Mouse (Mus musculus): ENCODE results near the gene Colgalt2. TPM values are rescaled to one million over a fixed set of nuclear protein-coding genes. Genes with fewer than 3 reads are reported as not detected.

Colgalt2 gene
- polyA plus RNA-seq, 1 experiment: 0.06 TPM

- Histone ChIP-seq H3K4me1 (no peaks in the 10 kb centered on the region; the same call in 1 of the 2 replicates), H3K36me3 (replicated peaks; ENCODE audit: low read length) (no peaks in the 10 kb centered on the region), H3K4me3 (replicated peaks) (no peak overlapping the region), H3K9me3 (peaks cover 4% of the 10 kb centered on the region), H3K27me3 (replicated peaks) (peaks cover 37% of the 10 kb centered on the region)
- TF ChIP-seq FLI1 (IDR thresholded peaks at IDR 0.05; ENCODE audit: low read length) (no peak), GATA1 (IDR thresholded peaks at IDR 0.05; ENCODE audit: borderline replicate concordance, low read length) (no peak)
Measured at GRCm38 (mm10) chr1:152542747-152543378, 143.2 kb downstream of the Colgalt2 start.

DNA sequence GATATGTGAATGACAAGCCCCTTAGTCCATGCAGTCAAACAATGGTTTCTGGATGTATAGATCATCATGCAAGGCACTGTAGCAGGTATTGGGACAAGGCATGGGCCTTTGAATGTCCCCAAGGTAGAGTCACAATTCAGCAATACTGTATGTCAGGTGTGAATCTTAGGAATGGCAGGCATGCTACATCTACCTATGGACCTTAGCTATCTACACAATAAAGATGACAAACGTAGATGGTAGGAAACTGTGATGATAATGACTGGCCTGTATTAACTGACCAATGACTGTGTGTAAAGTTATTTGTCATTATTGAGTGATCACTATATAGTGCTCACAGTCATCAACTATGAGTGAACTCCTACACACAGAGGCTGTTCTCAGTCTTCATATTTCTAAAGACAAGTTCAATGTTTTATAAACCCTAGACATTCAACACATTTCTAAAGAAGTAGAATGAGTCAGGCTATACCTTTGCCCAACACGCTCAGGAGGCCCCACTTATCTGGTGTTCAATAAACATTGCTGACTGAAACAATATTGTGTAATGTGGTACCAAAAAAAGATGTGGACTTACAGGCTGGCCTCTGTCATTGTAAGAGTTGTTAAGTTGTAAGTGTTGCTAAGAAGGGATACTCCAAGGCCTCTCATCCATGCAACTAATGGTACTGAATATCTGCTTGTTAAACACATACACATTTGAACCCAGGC is 144.0 kb downstream of the Colgalt2 start:
- H3K9me3 ChIP-seq: peaks cover 4% of the 10 kb centered on the region
- H3K27me3 ChIP-seq (replicated peaks): peaks cover 34% of the 10 kb centered on the region
- no peaks in the 10 kb centered on the region for H3K36me3 ChIP-seq (replicated peaks; ENCODE audit: low read length)
- H3K4me1 ChIP-seq: no peaks in the 10 kb centered on the region; the same call in 1 of the 2 replicates
- TF ChIP-seq GATA1 (IDR thresholded peaks at IDR 0.05; ENCODE audit: borderline replicate concordance, low read length) (no peak), FLI1 (IDR thresholded peaks at IDR 0.05; ENCODE audit: low read length) (no peak)
- no peak overlapping the region for H3K4me3 ChIP-seq (replicated peaks)

DNA sequence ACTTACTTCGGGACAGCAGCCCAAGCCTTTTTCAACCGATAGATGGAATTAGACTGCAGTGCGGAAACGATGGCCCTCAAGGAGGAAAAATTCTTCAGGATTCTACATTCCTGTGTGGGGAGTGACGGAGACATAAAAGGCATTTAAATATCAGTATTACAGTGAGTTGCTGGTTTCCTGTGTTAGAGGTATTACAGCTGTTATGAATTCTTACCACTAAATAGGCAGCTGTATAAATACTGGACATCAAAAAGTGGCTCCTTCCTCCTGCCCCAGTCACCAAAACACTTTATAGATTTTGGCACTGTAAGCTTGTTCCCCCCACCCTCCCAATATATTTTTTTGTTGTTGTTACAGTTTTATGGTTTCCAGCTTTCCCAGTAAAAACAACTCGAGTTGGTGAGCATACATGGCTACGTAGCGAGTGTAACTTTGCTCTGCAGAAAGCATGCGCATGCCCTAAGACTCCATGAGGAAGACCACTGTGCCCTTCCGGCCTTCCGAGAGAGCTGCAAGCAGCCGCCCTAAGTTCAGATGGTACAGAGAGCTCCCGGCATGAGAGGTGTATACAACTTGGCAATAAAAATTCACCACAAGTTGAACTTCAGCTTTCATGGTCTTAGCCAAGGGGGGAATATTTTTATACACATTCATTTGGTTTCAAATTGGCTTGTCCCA is 149.6 kb downstream of the Colgalt2 start:
- TF ChIP-seq FLI1 (IDR thresholded peaks at IDR 0.05; ENCODE audit: low read length): no peak
- TF ChIP-seq GATA1 (IDR thresholded peaks at IDR 0.05; ENCODE audit: borderline replicate concordance, low read length): no peak
- H3K4me3 ChIP-seq (replicated peaks): no peak overlapping the region
- H3K4me1 ChIP-seq: no peaks in the 10 kb centered on the region
- no peaks in the 10 kb centered on the region for H3K36me3 ChIP-seq (replicated peaks; ENCODE audit: low read length)
- H3K27me3 ChIP-seq (replicated peaks): peaks cover 31% of the 10 kb centered on the region
- H3K9me3 ChIP-seq: peaks cover 4% of the 10 kb centered on the region

DNA sequence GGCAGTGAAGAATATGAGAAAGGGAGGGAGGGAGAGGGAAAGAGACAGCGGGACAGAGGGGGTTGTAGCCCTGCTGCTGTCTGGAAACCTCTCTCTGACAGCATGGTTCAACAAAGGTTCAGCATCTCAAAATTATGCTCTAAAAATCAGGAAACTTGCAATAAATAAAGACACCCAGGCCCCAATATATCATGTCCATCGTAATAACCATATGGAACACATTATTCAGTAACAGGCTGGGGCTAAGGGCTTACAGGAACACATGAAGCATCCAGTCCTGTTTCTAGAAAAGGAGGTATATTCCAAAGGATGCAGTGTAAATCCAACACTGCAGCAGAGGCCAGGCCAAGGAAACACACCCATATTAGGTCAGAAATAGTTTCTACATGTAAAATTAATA is 150.9 kb downstream of the Colgalt2 start:
- TF ChIP-seq GATA1 (IDR thresholded peaks at IDR 0.05; ENCODE audit: borderline replicate concordance, low read length) (no peak), FLI1 (IDR thresholded peaks at IDR 0.05; ENCODE audit: low read length) (no peak)
- H3K9me3 ChIP-seq: peaks cover 4% of the 10 kb centered on the region
- peaks cover 41% of the 10 kb centered on the region for H3K27me3 ChIP-seq (replicated peaks)
- H3K4me1 ChIP-seq: no peaks in the 10 kb centered on the region
- H3K4me3 ChIP-seq (replicated peaks): no peak overlapping the region
- H3K36me3 ChIP-seq (replicated peaks; ENCODE audit: low read length): no peaks in the 10 kb centered on the region

DNA sequence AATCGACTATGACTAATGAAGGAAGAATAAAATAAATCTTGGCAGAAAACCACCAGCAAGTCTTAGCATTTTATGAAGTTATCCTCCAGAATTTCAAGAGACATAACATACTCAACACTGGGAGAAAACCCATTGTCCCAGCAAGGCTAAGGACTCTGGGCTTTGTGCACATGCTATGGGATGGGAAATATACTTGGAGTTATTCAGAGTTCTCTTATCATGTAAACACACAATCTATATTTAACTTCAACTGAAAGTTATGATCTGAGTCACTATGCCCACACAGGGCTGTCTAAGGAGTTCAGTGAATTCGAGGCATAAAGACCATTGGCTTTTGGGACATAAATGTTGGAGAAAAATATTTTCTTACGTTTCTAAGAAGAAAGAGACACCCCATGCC is 151.3 kb downstream of the Colgalt2 start:
- Histone ChIP-seq H3K4me1 (no peaks in the 10 kb centered on the region), H3K36me3 (replicated peaks; ENCODE audit: low read length) (no peaks in the 10 kb centered on the region), H3K27me3 (replicated peaks) (peaks cover 45% of the 10 kb centered on the region), H3K4me3 (replicated peaks) (no peak overlapping the region), H3K9me3 (peaks cover 4% of the 10 kb centered on the region)
- TF ChIP-seq FLI1 (IDR thresholded peaks at IDR 0.05; ENCODE audit: low read length): no peak
- TF ChIP-seq GATA1 (IDR thresholded peaks at IDR 0.05; ENCODE audit: borderline replicate concordance, low read length): no peak

- H3K36me3 ChIP-seq (replicated peaks; ENCODE audit: low read length): no peaks in the 10 kb centered on the region
- no peaks in the 10 kb centered on the region for H3K4me1 ChIP-seq
- no peak overlapping the region for H3K4me3 ChIP-seq (replicated peaks)
- no peak for TF ChIP-seq GATA1 (IDR thresholded peaks at IDR 0.05; ENCODE audit: borderline replicate concordance, low read length)
- no peak for TF ChIP-seq FLI1 (IDR thresholded peaks at IDR 0.05; ENCODE audit: low read length)
- H3K9me3 ChIP-seq: no peaks in the 10 kb centered on the region
- H3K27me3 ChIP-seq (replicated peaks): peaks cover 57% of the 10 kb centered on the region
Measured at GRCm38 (mm10) chr1:152553912-152554547, 154.4 kb downstream of the Colgalt2 start.

GRCm38 (mm10) chr1:152555944-152556573 is 156.4 kb downstream of the Colgalt2 start:
- H3K27me3 ChIP-seq (replicated peaks): peaks cover 62% of the 10 kb centered on the region
- H3K9me3 ChIP-seq: no peaks in the 10 kb centered on the region
- TF ChIP-seq GATA1 (IDR thresholded peaks at IDR 0.05; ENCODE audit: borderline replicate concordance, low read length) (no peak), FLI1 (IDR thresholded peaks at IDR 0.05; ENCODE audit: low read length) (no peak)

GRCm38 (mm10) chr1:152556576-152557281 is 157.1 kb downstream of the Colgalt2 start:
- TF ChIP-seq FLI1 (IDR thresholded peaks at IDR 0.05; ENCODE audit: low read length): no peak
- TF ChIP-seq GATA1 (IDR thresholded peaks at IDR 0.05; ENCODE audit: borderline replicate concordance, low read length): no peak
- no peaks in the 10 kb centered on the region for H3K4me1 ChIP-seq
- peaks cover 68% of the 10 kb centered on the region for H3K27me3 ChIP-seq (replicated peaks)
- no peaks in the 10 kb centered on the region for H3K36me3 ChIP-seq (replicated peaks; ENCODE audit: low read length)
- H3K9me3 ChIP-seq: no peaks in the 10 kb centered on the region
- H3K4me3 ChIP-seq (replicated peaks): no peak overlapping the region

More at GRCm38 (mm10) chr1:152555944-152556573, 156.4 kb downstream of the Colgalt2 start:
- H3K36me3 ChIP-seq (replicated peaks; ENCODE audit: low read length): no peaks in the 10 kb centered on the region
- no peaks in the 10 kb centered on the region for H3K4me1 ChIP-seq
- no peak overlapping the region for H3K4me3 ChIP-seq (replicated peaks)

Other genes with a start within 250 kb of the Colgalt2 start
- 27.0 and 43.7 TPM in 2 replicates for gene Tsen15, start 13.1 kb upstream of the Colgalt2 start, polyA plus RNA-seq (2012; ENCODE audit: insufficient read depth, low replicate concordance)

Data from megakaryocyte, embryonic 14.5 days (primary cell).